Mouse (Mus musculus) kidney, adult 2 months (tissue): ENCODE results near the gene Mettl2. TPM values are rescaled to one million over a fixed set of nuclear protein-coding genes. Genes with fewer than 3 reads are reported as not detected.

ENCODE experiments used
- DNase-seq: peaks from one replicate; pipeline ENCODE4 v3.0.0; 2021
- H3K27ac ChIP-seq: fragments of 200-500 bp; 2 replicates; pipeline ENCODE4 v1.5.1; 2012; ENCODE audit warnings: low read depth, low read length, control low read depth, inconsistent platforms; ENCODE audit not compliant: insufficient read depth
- H3K27me3 ChIP-seq: fragments of 200-500 bp; replicated peaks from 2 replicates; pipeline ENCODE4 v1.6.1; 2012; ENCODE audit warnings: mild to moderate bottlenecking, moderate library complexity, low read length, inconsistent platforms; ENCODE audit not compliant: control insufficient read depth, insufficient read depth
- H3K36me3 ChIP-seq: fragments of 200-500 bp; 2 replicates; pipeline ENCODE4 v1.6.1; 2012; ENCODE audit warnings: mild to moderate bottlenecking, moderate library complexity, low read length, inconsistent platforms; ENCODE audit not compliant: control insufficient read depth, insufficient read depth
- H3K4me1 ChIP-seq: fragments of 200-500 bp; 2 replicates; pipeline ENCODE4 v1.6.1; 2011; ENCODE audit warnings: low read length; ENCODE audit not compliant: control insufficient read depth, insufficient read depth
- H3K4me3 ChIP-seq: fragments of 200-500 bp; 2 replicates; pipeline ENCODE4 v1.5.1; 2011; ENCODE audit warnings: mild to moderate bottlenecking, low read depth, low read length, control low read depth; ENCODE audit not compliant: insufficient read depth
- CTCF ChIP-seq: fragments of 200-500 bp; conservative IDR thresholded peaks from 2 replicates; pipeline ENCODE4 v1.5.1; 2011; ENCODE audit warnings: low read depth, mild to moderate bottlenecking, control low read depth, low read length, moderate library complexity, mixed read lengths; ENCODE audit not compliant: insufficient read depth, insufficient read length
- POLR2A ChIP-seq: fragments of 200-500 bp; IDR thresholded peaks from one replicate; pipeline ENCODE4 v1.6.1; 2011; ENCODE audit warnings: low read depth, low read length, control low read depth
- WGBS: fragments of 180-500 bp; shearing (Covaris S2); methylation state at CpG from one replicate; pipeline ENCODE4 v1.1.7; 2018; 5-methylcytosine and 5-hydroxymethylcytosine counted together
- polyA plus RNA-seq: library from polyadenylated mRNA; depleted of rRNA; stranded (reverse); fragments of >200 nt; gene quantifications from 2 replicates; pipeline ENCODE4 v1.2.3, GENCODE M21; 2012; rRNA removed

Mettl2 gene
- polyA plus RNA-seq, 1 experiment: 9.7 TPM

GRCm38 (mm10) chr11:105181689-105182460 is 55.6 kb downstream of the Mettl2 start:
- TF ChIP-seq POLR2A (no peak), CTCF (no peak)
- Histone ChIP-seq H3K27ac (peak overlapping the region; percentile 97), H3K27me3 (no peaks in the 10 kb centered on the region), H3K4me3 (peak overlapping the region; percentile 97), H3K4me1 (peaks cover 21% of the 10 kb centered on the region), H3K36me3 (peaks cover 3% of the 10 kb centered on the region)
- 2% methylated on average over 84 of the region's 89 CpGs for WGBS
- no peak for DNase-seq

- TF ChIP-seq POLR2A: no peak
- TF ChIP-seq CTCF: no peak
- Histone ChIP-seq H3K4me1 (peaks cover 21% of the 10 kb centered on the region), H3K36me3 (peaks cover 3% of the 10 kb centered on the region), H3K27me3 (no peaks in the 10 kb centered on the region), H3K27ac (peak overlapping the region; percentile 97), H3K4me3 (peak overlapping the region; percentile 97)
- DNase-seq: peak; percentile 44
- under 1% methylated on average over 4 of the region's 4 CpGs for WGBS
These were observed 56.2 kb downstream of the Mettl2 start for GRCm38 (mm10) chr11:105182461-105182855.

- 77% methylated on average over 3 of the region's 3 CpGs for WGBS
- H3K36me3 ChIP-seq: peaks cover 3% of the 10 kb centered on the region
- no peak overlapping the region for H3K27ac ChIP-seq
- DNase-seq: no peak
- no peak overlapping the region for H3K4me3 ChIP-seq
- TF ChIP-seq POLR2A (no peak), CTCF (peak; percentile 36)
- peaks cover 11% of the 10 kb centered on the region; the same call in 1 of the 2 replicates for H3K4me1 ChIP-seq
- no peaks in the 10 kb centered on the region for H3K27me3 ChIP-seq
These were observed 58.5 kb downstream of the Mettl2 start for GRCm38 (mm10) chr11:105184678-105185077.

Other genes starting within 250 kb of the Mettl2 start
- 0.15 TPM in 1 of 2 replicates, not detected in the other for gene Efcab3, start 62.8 kb upstream of the Mettl2 start, polyA plus RNA-seq
- not detected in 2 replicates for gene Gm10842, start 20.5 kb downstream of the Mettl2 start, polyA plus RNA-seq
- gene Tlk2, start 52.4 kb downstream of the Mettl2 start, polyA plus RNA-seq: 15.1 and 15.4 TPM in 2 replicates
- gene Mrc2, start 166.2 kb downstream of the Mettl2 start, polyA plus RNA-seq: 23.7 and 28.3 TPM in 2 replicates